Mouse (Mus musculus) hindbrain, embryonic 15.5 days (tissue): Measurements from ENCODE around the gene Abca9. TPM values are rescaled to one million over a fixed set of nuclear protein-coding genes. Genes with fewer than 3 reads are reported as not detected.

Experiments used
- ATAC-seq: fragments of 200-750 bp; cut with Nextera tagmentation; 2 replicates; pipeline ENCODE4 v1.8.0; 2017; ENCODE audit warnings: low read depth, moderate number of reproducible peaks, moderate TSS enrichment; ENCODE audit not compliant: low FRiP score
- H3K27ac ChIP-seq: fragments of 300-500 bp; sonication (generic); replicated peaks from 2 replicates; pipeline ENCODE4 v1.5.1; 2015; ENCODE audit warnings: mild to moderate bottlenecking, inconsistent platforms
- H3K27me3 ChIP-seq: fragments of 300-500 bp; sonication (generic); 2 replicates; pipeline ENCODE4 v1.6.1; 2015; ENCODE audit warnings: control low read depth, inconsistent platforms
- H3K36me3 ChIP-seq: fragments of 300-500 bp; sonication (generic); 2 replicates; pipeline ENCODE4 v1.6.1; 2015; ENCODE audit warnings: control low read depth, inconsistent platforms
- H3K4me1 ChIP-seq: fragments of 300-500 bp; sonication (generic); replicated peaks from 2 replicates; pipeline ENCODE4 v1.6.1; 2015; ENCODE audit warnings: control low read depth, inconsistent platforms
- H3K4me2 ChIP-seq: fragments of 300-500 bp; sonication (generic); 2 replicates; pipeline ENCODE4 v1.6.1; 2015; ENCODE audit warnings: moderate library complexity, mild to moderate bottlenecking, inconsistent platforms
- H3K4me3 ChIP-seq: fragments of 300-500 bp; sonication (generic); 2 replicates; pipeline ENCODE4 v1.5.1; 2015; ENCODE audit warnings: mild to moderate bottlenecking, inconsistent platforms
- H3K9ac ChIP-seq: fragments of 300-500 bp; sonication (generic); 2 replicates; pipeline ENCODE4 v1.6.1; 2015; ENCODE audit warnings: inconsistent platforms
- H3K9me3 ChIP-seq: fragments of 300-500 bp; sonication (generic); 2 replicates; pipeline ENCODE4 v1.6.1; 2016; ENCODE audit warnings: control low read depth, inconsistent platforms
- WGBS: fragments of 180-500 bp; shearing (Covaris S2); methylation state at CpG from one replicate; pipeline ENCODE4 v1.1.7; 2015; 5-methylcytosine and 5-hydroxymethylcytosine counted together
- polyA plus RNA-seq: library from polyadenylated mRNA; unstranded; fragments of >200 nt; fragmentation: Nextera tagmentation; extraction: Ambion mirVana; gene quantifications from 2 replicates; pipeline ENCODE4 v1.2.1, GENCODE M21; 2015

The Abca9 gene
- polyA plus RNA-seq, 1 experiment from 2014 or later = 3.2 TPM

GRCm38 (mm10) chr11:110053681-110054080 lies 114.3 kb downstream of the Abca9 start:
- Histone ChIP-seq H3K4me1 (no peaks in the 10 kb centered on the region), H3K4me2 (no peak overlapping the region), H3K27ac (no peak overlapping the region), H3K9ac (no peak overlapping the region), H3K9me3 (no peaks in the 10 kb centered on the region), H3K36me3 (no peaks in the 10 kb centered on the region), H3K27me3 (no peaks in the 10 kb centered on the region), H3K4me3 (no peak overlapping the region)
- 88% methylated on average over 3 of the region's 3 CpGs for WGBS
- ATAC-seq = no peak

Other genes with a start within 250 kb of the Abca9 start
- gene Abca8b, start 172.4 kb downstream of the Abca9 start, polyA plus RNA-seq = 1.4 and 1.6 TPM in 2 replicates
- 0.73 and 1.4 TPM in 2 replicates for gene Abca8a, start 72.2 kb downstream of the Abca9 start, polyA plus RNA-seq
- gene Abca6, start 83.6 kb upstream of the Abca9 start, polyA plus RNA-seq = 0.17 and 0.32 TPM in 2 replicates
- 9.7 and 12.2 TPM in 2 replicates for gene Abca5, start 169.5 kb upstream of the Abca9 start, polyA plus RNA-seq
- gene Map2k6, start 230.9 kb upstream of the Abca9 start, polyA plus RNA-seq = 25.4 and 26.2 TPM in 2 replicates